Comparison of ENCODE assay signal across 10 mouse cellular contexts in the genomic region with DNA sequence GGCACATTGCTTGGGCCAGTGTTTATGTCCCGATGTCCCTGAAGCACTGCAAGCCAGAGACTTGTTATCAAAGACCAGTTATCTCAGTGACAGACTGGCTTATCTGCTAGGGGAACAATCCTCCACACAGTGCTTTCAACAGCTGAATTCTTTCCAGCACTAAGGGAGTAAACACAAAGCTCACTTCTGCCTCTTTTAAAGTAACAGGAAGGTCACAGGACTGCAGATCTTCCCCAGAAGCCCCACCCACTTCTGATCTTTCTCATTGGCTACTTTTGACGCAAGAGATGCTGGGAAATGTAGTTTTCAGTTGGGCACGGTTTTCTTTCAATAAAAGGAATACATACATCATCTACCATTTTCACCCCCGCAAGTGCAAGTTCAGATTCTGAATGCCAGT.
A peak's percentile ranks its signal among the peaks of the same experiment; 100 is the strongest.
DNase-seq lines count a peak whose midpoint lies in the region; ATAC-seq and TF ChIP-seq lines count a peak whose summit lies in the region.
"Had no signal": no experiment of that assay in that cellular context is flagged by ENCODE, and none has a peak within 500 bp of the region (broad histone marks: within the 10 kb centered on the region; RNA-seq: fewer than 3 reads in every experiment).

No protein-coding gene starts in this region.

- H3K4me3 ChIP-seq in gastrocnemius, adult 2 months = peak overlapping the region; percentile 13
- no peak overlapping the region for H3K4me3 ChIP-seq in CH12.LX (replicated peaks in 1 of 3; ENCODE audit: low read depth in 2 of 3, low read length in 2 of 3, poor library complexity in 1 of 3)
- H3K4me3 ChIP-seq in heart, embryonic 11.5 days (ENCODE audit: low read depth, low read length) = peak overlapping the region; percentile 22; the same call in 1 of the 2 replicates
- H3K4me3 ChIP-seq in kidney, embryonic 16.5 days (ENCODE audit: low read length) = no peak overlapping the region
- H3K4me3 ChIP-seq: limb, embryonic 15.5 days had no signal

- no peak overlapping the region for H3K9ac ChIP-seq in CH12.LX (ENCODE audit: insufficient read depth, low read depth)
- H3K9ac ChIP-seq in heart, embryonic 11.5 days (ENCODE audit: low read depth, low read length) = 0 out of 2 replicates have a peak overlapping the region, but pooled peaks have one; percentile 39
- no peak overlapping the region for H3K9ac ChIP-seq in kidney, embryonic 16.5 days (replicated peaks; ENCODE audit: low read length)
- H3K9ac ChIP-seq: limb, embryonic 15.5 days had no signal

- DNase-seq in gastrocnemius, adult 2 months = peak; percentile 52
- no peak for DNase-seq in gastrocnemius, postnatal 10 days
- peak; percentile 69 for DNase-seq in CH12.LX (ENCODE audit: extremely low read depth)
- peak; percentile 79 for DNase-seq in embryo, embryonic 11 days
- peak; percentile 93 for DNase-seq in lung, postnatal 36 days
- DNase-seq in thymus, postnatal 14 days = peak; percentile 44

- H3K4me1 ChIP-seq in CH12.LX (ENCODE audit: control insufficient read depth in 1 of 2, insufficient read depth in 2 of 2) = peaks cover 0 to 21% of the 10 kb centered on the region in 2 experiments; a peak in 2 of 4 replicates
- peaks cover 11% of the 10 kb centered on the region for H3K4me1 ChIP-seq in heart, embryonic 11.5 days (ENCODE audit: control insufficient read depth, insufficient read depth, low read length)
- no peaks in the 10 kb centered on the region for H3K4me1 ChIP-seq in kidney, embryonic 16.5 days (ENCODE audit: insufficient read depth, low read length)
- H3K4me1 ChIP-seq: limb, embryonic 15.5 days had no signal

- in situ Hi-C loops in CH12.LX (cut with MboI; ENCODE audit: low pct_ligation_motif_present, low pct_unique_long_range_greater_than_20kb, low sequenced_read_pairs) = no loop called here

- intact Hi-C loops in gastrocnemius, adult 2 months (cut with DNase I) = loop anchor here (2.0 kb wide), 1 partner anchor 16 kb away; no protein-coding TSS in a partner anchor

- H3K79me2 ChIP-seq in CH12.LX (replicated peaks; ENCODE audit: control insufficient read depth, extremely low read depth, insufficient read depth, poor library complexity, severe bottlenecking) = no peaks in the 10 kb centered on the region

- ATAC-seq in heart, embryonic 11.5 days (replicated peaks; ENCODE audit: insufficient number of reproducible peaks, low FRiP score, low TSS enrichment) = 0 out of 2 replicates have a peak, but pooled peaks have one; percentile 37
- ATAC-seq in kidney, embryonic 16.5 days (ENCODE audit: low FRiP score, low TSS enrichment) = peak; percentile 80
- ATAC-seq: Patski had no signal

- no peak for TF ChIP-seq RAD21 in CH12.LX (IDR thresholded peaks at IDR 0.05; ENCODE audit: low read depth, low read length)

- WGBS in heart, embryonic 11.5 days (ENCODE audit: insufficient replicate concordance) = 16% methylated on average over 4 of the region's 4 CpGs
- 28% methylated on average over 4 of the region's 4 CpGs for WGBS in kidney, embryonic 16.5 days

- H3K27ac ChIP-seq in gastrocnemius, adult 2 months = peak overlapping the region; percentile 88
- H3K27ac ChIP-seq in CH12.LX (ENCODE audit: insufficient read depth, low read depth) = no peak overlapping the region
- peak overlapping the region; percentile 54; the same call in 1 of the 2 replicates for H3K27ac ChIP-seq in heart, embryonic 11.5 days (ENCODE audit: low read depth, low read length)
- H3K27ac ChIP-seq in kidney, embryonic 16.5 days (ENCODE audit: low read length) = 0 out of 2 replicates have a peak overlapping the region, but pooled peaks have one; percentile 14
- H3K27ac ChIP-seq: limb, embryonic 15.5 days had no signal

- dilution Hi-C loops in CH12.LX (cut with MboI; ENCODE audit: extremely low pct_ligation_motif_present, extremely low pct_unique_long_range_greater_than_20kb, low sequenced_read_pairs) = no loop called here

- peak; percentile 19; the same call in 1 of the 2 replicates for TF ChIP-seq CTCF in gastrocnemius, adult 2 months (IDR thresholded peaks at IDR 0.05)
- no peak for TF ChIP-seq CTCF in CH12.LX (conservative IDR thresholded peaks at IDR 0.05 in 1 of 2, IDR thresholded peaks at IDR 0.05 in 1 of 2; ENCODE audit: low read depth in 2 of 2, low read length in 2 of 2)

- H3K36me3 ChIP-seq in CH12.LX (replicated peaks in 1 of 2; ENCODE audit: control insufficient read depth in 1 of 2, insufficient read depth in 1 of 2, low read length in 1 of 2) = peaks cover 0 to 41% of the 10 kb centered on the region in 2 experiments
- peaks cover 9% of the 10 kb centered on the region for H3K36me3 ChIP-seq in heart, embryonic 11.5 days (ENCODE audit: control insufficient read depth, insufficient read depth, low read length)
- H3K36me3 ChIP-seq in kidney, embryonic 16.5 days (ENCODE audit: insufficient read depth, low read length) = peaks cover 12% of the 10 kb centered on the region

- no peak overlapping the region for H3K4me2 ChIP-seq in CH12.LX (ENCODE audit: insufficient read depth, low read depth, poor library complexity, severe bottlenecking)
- peak overlapping the region; percentile 59 for H3K4me2 ChIP-seq in heart, embryonic 11.5 days
- no peak overlapping the region for H3K4me2 ChIP-seq in kidney, embryonic 16.5 days (replicated peaks; ENCODE audit: low read depth, low read length)
- H3K4me2 ChIP-seq: limb, embryonic 15.5 days had no signal

- no peaks in the 10 kb centered on the region for H3K27me3 ChIP-seq in CH12.LX (replicated peaks)
- no peaks in the 10 kb centered on the region for H3K27me3 ChIP-seq in heart, embryonic 11.5 days (ENCODE audit: control insufficient read depth, insufficient read depth, low read length)
- no peaks in the 10 kb centered on the region for H3K27me3 ChIP-seq in kidney, embryonic 16.5 days (ENCODE audit: insufficient read depth, low read length)
- H3K27me3 ChIP-seq: limb, embryonic 15.5 days; Patski had no signal

- no peak for TF ChIP-seq EP300 in CH12.LX (IDR thresholded peaks at IDR 0.05; ENCODE audit: low read length)

- no peaks in the 10 kb centered on the region for H3K9me3 ChIP-seq in CH12.LX (replicated peaks; ENCODE audit: low read length)
- H3K9me3 ChIP-seq in heart, embryonic 11.5 days (replicated peaks; ENCODE audit: control insufficient read depth, low read length) = no peaks in the 10 kb centered on the region
- no peaks in the 10 kb centered on the region for H3K9me3 ChIP-seq in kidney, embryonic 16.5 days (ENCODE audit: low read length)
- H3K9me3 ChIP-seq: limb, embryonic 15.5 days had no signal

- TF ChIP-seq POLR2A in CH12.LX (IDR thresholded peaks at IDR 0.05; ENCODE audit: low read depth, low read length) = peak; percentile 28; the same call in 1 of the 2 replicates

TF ChIP-seq in CH12.LX, 34 proteins besides CTCF, POLR2A, EP300 and RAD21:
- no peak for TF ChIP-seq RCOR1 (conservative IDR thresholded peaks at IDR 0.05; ENCODE audit: low read depth, low read length)
- peak; percentile 64; the same call in 1 of the 2 replicates for TF ChIP-seq TBP (conservative IDR thresholded peaks at IDR 0.05; ENCODE audit: low read depth, low read length)
- TF ChIP-seq IRF4 (IDR thresholded peaks at IDR 0.05; ENCODE audit: low read depth, low read length) = peak; percentile 33; the same call in 1 of the 2 replicates
- peak; percentile 87; the same call in 1 of the 2 replicates for TF ChIP-seq KAT2A (IDR thresholded peaks at IDR 0.05; ENCODE audit: insufficient replicate concordance, low read length)
- 0 out of 2 replicates have a peak, but pooled peaks have one; percentile 39 for TF ChIP-seq CHD2 (IDR thresholded peaks at IDR 0.05; ENCODE audit: low read length)
- no peak for TF ChIP-seq MAX (IDR thresholded peaks at IDR 0.05; ENCODE audit: low read length)
- TF ChIP-seq HCFC1 (IDR thresholded peaks at IDR 0.05; ENCODE audit: low read depth, low read length) = peak; percentile 97
- no peak for TF ChIP-seq ZKSCAN1 (IDR thresholded peaks at IDR 0.05; ENCODE audit: borderline replicate concordance, low read depth, low read length)
- TF ChIP-seq ELF1 (IDR thresholded peaks at IDR 0.05; ENCODE audit: low read depth, low read length) = peak; percentile 67

Comparison
In these comparisons a context has a peak if more than half of its experiments do, and no peak if none do; other contexts are left out.
1. H3K4me3 ChIP-seq: peak in gastrocnemius, adult 2 months (single experiment) and heart, embryonic 11.5 days (single experiment); none in CH12.LX (0 of 3) and kidney, embryonic 16.5 days (single experiment).